Mouse (Mus musculus) cortical plate, adult 2 months (tissue): Measurements from ENCODE around the gene U90926.

ENCODE experiments used
- CTCF ChIP-seq: fragments of 200-500 bp; IDR thresholded peaks from 2 replicates; pipeline ENCODE4 v1.5.1; 2011; ENCODE audit warnings: mild to moderate bottlenecking, control low read depth, low read length; ENCODE audit not compliant: insufficient read depth; ENCODE audit errors: extremely low read depth
- POLR2A ChIP-seq: fragments of 200-500 bp; IDR thresholded peaks from 2 replicates; pipeline ENCODE4 v1.6.1; 2011; ENCODE audit warnings: mild to moderate bottlenecking, low read length, control low read depth; ENCODE audit not compliant: insufficient read depth; ENCODE audit errors: extremely low read depth

- TF ChIP-seq POLR2A, result no peak
- TF ChIP-seq CTCF, result no peak
Observed at GRCm38 (mm10) chr5:92262646-92263045, 47.4 kb upstream of the U90926 start.
